Mouse (Mus musculus): Measurements from ENCODE around the gene Pde10a. TPM values are rescaled to one million over a fixed set of nuclear protein-coding genes. Genes with fewer than 3 reads are reported as not detected.

Gene Pde10a
- polyA plus RNA-seq, 1 experiment from 2014 or later = 0.88 TPM

- no peak overlapping the region for H3K4me3 ChIP-seq (ENCODE audit: low read length)
- H3K36me3 ChIP-seq (ENCODE audit: control insufficient read depth, insufficient read depth, low read length) = no peaks in the 10 kb centered on the region
- H3K4me1 ChIP-seq (replicated peaks; ENCODE audit: control insufficient read depth, insufficient read depth, low read length) = peaks cover 6% of the 10 kb centered on the region
- no peaks in the 10 kb centered on the region for H3K27me3 ChIP-seq (ENCODE audit: control insufficient read depth, insufficient read depth, low read depth, low read length)
- no peak overlapping the region for H3K4me2 ChIP-seq (ENCODE audit: low read depth, low read length)
- H3K27ac ChIP-seq (ENCODE audit: low read length) = no peak overlapping the region
- ATAC-seq (ENCODE audit: low read depth) = no peak
- H3K9ac ChIP-seq (ENCODE audit: low read length) = no peak overlapping the region
- no peaks in the 10 kb centered on the region for H3K9me3 ChIP-seq (ENCODE audit: control insufficient read depth, low read length)
- 81% methylated on average over 2 of the region's 2 CpGs for WGBS
These were observed 458.4 kb downstream of the Pde10a start for GRCm38 (mm10) chr17:8983576-8983975.

GRCm38 (mm10) chr17:8985714-8986113, 460.5 kb downstream of the Pde10a start:
- WGBS = 27% methylated on average over 5 of the region's 5 CpGs
- H3K27me3 ChIP-seq (ENCODE audit: control insufficient read depth, insufficient read depth, low read depth, low read length) = no peaks in the 10 kb centered on the region
- peak; percentile 46; the same call in 1 of the 2 replicates for ATAC-seq (ENCODE audit: low read depth)

GRCm38 (mm10) chr17:8986551-8986950, 461.4 kb downstream of the Pde10a start:
- no peak overlapping the region for H3K27ac ChIP-seq (ENCODE audit: low read length)
- ATAC-seq (ENCODE audit: low read depth) = no peak
- H3K27me3 ChIP-seq (ENCODE audit: control insufficient read depth, insufficient read depth, low read depth, low read length) = no peaks in the 10 kb centered on the region
- H3K9ac ChIP-seq (ENCODE audit: low read length) = no peak overlapping the region
- no peaks in the 10 kb centered on the region for H3K9me3 ChIP-seq (ENCODE audit: control insufficient read depth, low read length)
- no peak overlapping the region for H3K4me2 ChIP-seq (ENCODE audit: low read depth, low read length)
- no peaks in the 10 kb centered on the region for H3K36me3 ChIP-seq (ENCODE audit: control insufficient read depth, insufficient read depth, low read length)
- no peak overlapping the region for H3K4me3 ChIP-seq (ENCODE audit: low read length)
- H3K4me1 ChIP-seq (replicated peaks; ENCODE audit: control insufficient read depth, insufficient read depth, low read length) = peaks cover 9% of the 10 kb centered on the region
- 76% methylated on average over 2 of the region's 2 CpGs for WGBS

More at GRCm38 (mm10) chr17:8985714-8986113, 460.5 kb downstream of the Pde10a start:
- Histone ChIP-seq H3K9me3 (ENCODE audit: control insufficient read depth, low read length) (no peaks in the 10 kb centered on the region), H3K4me1 (replicated peaks; ENCODE audit: control insufficient read depth, insufficient read depth, low read length) (peaks cover 9% of the 10 kb centered on the region), H3K4me3 (ENCODE audit: low read length) (no peak overlapping the region), H3K36me3 (ENCODE audit: control insufficient read depth, insufficient read depth, low read length) (no peaks in the 10 kb centered on the region), H3K9ac (ENCODE audit: low read length) (no peak overlapping the region), H3K4me2 (ENCODE audit: low read depth, low read length) (no peak overlapping the region), H3K27ac (ENCODE audit: low read length) (no peak overlapping the region)

GRCm38 (mm10) chr17:8987369-8987768, 462.2 kb downstream of the Pde10a start:
- Histone ChIP-seq H3K27ac (ENCODE audit: low read length) (no peak overlapping the region), H3K4me2 (ENCODE audit: low read depth, low read length) (no peak overlapping the region), H3K36me3 (ENCODE audit: control insufficient read depth, insufficient read depth, low read length) (no peaks in the 10 kb centered on the region), H3K9me3 (ENCODE audit: control insufficient read depth, low read length) (no peaks in the 10 kb centered on the region), H3K4me1 (replicated peaks; ENCODE audit: control insufficient read depth, insufficient read depth, low read length) (peaks cover 9% of the 10 kb centered on the region), H3K27me3 (ENCODE audit: control insufficient read depth, insufficient read depth, low read depth, low read length) (no peaks in the 10 kb centered on the region), H3K4me3 (ENCODE audit: low read length) (no peak overlapping the region), H3K9ac (ENCODE audit: low read length) (no peak overlapping the region)
- ATAC-seq (ENCODE audit: low read depth) = no peak
- 73% methylated on average over 5 of the region's 5 CpGs for WGBS

- peak within 1 kb of the TSS; percentile 76 for H3K27ac ChIP-seq (ENCODE audit: low read length)
- peak within 1 kb of the TSS; percentile 30 for H3K9ac ChIP-seq (ENCODE audit: low read length)
- peaks cover 9% of the 10 kb centered on the region for H3K4me1 ChIP-seq (replicated peaks; ENCODE audit: control insufficient read depth, insufficient read depth, low read length)
- H3K27me3 ChIP-seq (ENCODE audit: control insufficient read depth, insufficient read depth, low read depth, low read length) = no peaks in the 10 kb centered on the region
- peak; percentile 75 for ATAC-seq (ENCODE audit: low read depth)
- 5% methylated on average over 13 of the region's 13 CpGs for WGBS
- H3K4me2 ChIP-seq (ENCODE audit: low read depth, low read length) = peak within 1 kb of the TSS; percentile 63
- no peaks in the 10 kb centered on the region for H3K9me3 ChIP-seq (ENCODE audit: control insufficient read depth, low read length)
- H3K36me3 ChIP-seq (ENCODE audit: control insufficient read depth, insufficient read depth, low read length) = no peaks in the 10 kb centered on the region
- peak within 1 kb of the TSS; percentile 46 for H3K4me3 ChIP-seq (ENCODE audit: low read length)
These were observed 463.1 kb downstream of the Pde10a start, which contains the start of gene 1700010I14Rik for GRCm38 (mm10) chr17:8988119-8988807. Gene 1700010I14Rik, plus strand, starts transcription at chr17:8988333.

GRCm38 (mm10) chr17:8991160-8991559, 466.0 kb downstream of the Pde10a start:
- Histone ChIP-seq H3K9me3 (ENCODE audit: control insufficient read depth, low read length) (no peaks in the 10 kb centered on the region), H3K4me3 (ENCODE audit: low read length) (no peak overlapping the region), H3K4me1 (replicated peaks; ENCODE audit: control insufficient read depth, insufficient read depth, low read length) (peaks cover 5% of the 10 kb centered on the region; the same call in 1 of the 2 replicates), H3K27me3 (ENCODE audit: control insufficient read depth, insufficient read depth, low read depth, low read length) (no peaks in the 10 kb centered on the region), H3K27ac (ENCODE audit: low read length) (no peak overlapping the region), H3K4me2 (ENCODE audit: low read depth, low read length) (no peak overlapping the region), H3K36me3 (ENCODE audit: control insufficient read depth, insufficient read depth, low read length) (peaks cover 3% of the 10 kb centered on the region; the same call in 1 of the 2 replicates), H3K9ac (ENCODE audit: low read length) (no peak overlapping the region)
- ATAC-seq (ENCODE audit: low read depth) = no peak
- 29% methylated on average over 8 of the region's 8 CpGs for WGBS

GRCm38 (mm10) chr17:8995344-8995743, 470.2 kb downstream of the Pde10a start:
- H3K4me3 ChIP-seq (ENCODE audit: low read length) = no peak overlapping the region
- H3K9me3 ChIP-seq (ENCODE audit: control insufficient read depth, low read length) = peaks cover 2% of the 10 kb centered on the region; the same call in 1 of the 2 replicates
- 68% methylated on average over 1 of the region's 1 CpGs for WGBS
- H3K4me2 ChIP-seq (ENCODE audit: low read depth, low read length) = no peak overlapping the region
- no peaks in the 10 kb centered on the region for H3K27me3 ChIP-seq (ENCODE audit: control insufficient read depth, insufficient read depth, low read depth, low read length)
- H3K36me3 ChIP-seq (ENCODE audit: control insufficient read depth, insufficient read depth, low read length) = peaks cover 3% of the 10 kb centered on the region; the same call in 1 of the 2 replicates
- no peaks in the 10 kb centered on the region for H3K4me1 ChIP-seq (replicated peaks; ENCODE audit: control insufficient read depth, insufficient read depth, low read length)
- no peak overlapping the region for H3K27ac ChIP-seq (ENCODE audit: low read length)
- ATAC-seq (ENCODE audit: low read depth) = no peak
- no peak overlapping the region for H3K9ac ChIP-seq (ENCODE audit: low read length)

GRCm38 (mm10) chr17:9002438-9002837, 477.3 kb downstream of the Pde10a start:
- 68% methylated on average over 4 of the region's 4 CpGs for WGBS
- H3K4me1 ChIP-seq (replicated peaks; ENCODE audit: control insufficient read depth, insufficient read depth, low read length) = no peaks in the 10 kb centered on the region
- no peak overlapping the region for H3K9ac ChIP-seq (ENCODE audit: low read length)
- no peaks in the 10 kb centered on the region for H3K27me3 ChIP-seq (ENCODE audit: control insufficient read depth, insufficient read depth, low read depth, low read length)
- no peak overlapping the region for H3K27ac ChIP-seq (ENCODE audit: low read length)
- peaks cover 3% of the 10 kb centered on the region; the same call in 1 of the 2 replicates for H3K9me3 ChIP-seq (ENCODE audit: control insufficient read depth, low read length)
- no peaks in the 10 kb centered on the region for H3K36me3 ChIP-seq (ENCODE audit: control insufficient read depth, insufficient read depth, low read length)
- no peak for ATAC-seq (ENCODE audit: low read depth)
- no peak overlapping the region for H3K4me3 ChIP-seq (ENCODE audit: low read length)
- no peak overlapping the region for H3K4me2 ChIP-seq (ENCODE audit: low read depth, low read length)

GRCm38 (mm10) chr17:9004516-9004915, 479.3 kb downstream of the Pde10a start:
- H3K4me1 ChIP-seq (replicated peaks; ENCODE audit: control insufficient read depth, insufficient read depth, low read length) = no peaks in the 10 kb centered on the region
- H3K4me3 ChIP-seq (ENCODE audit: low read length) = no peak overlapping the region
- H3K27me3 ChIP-seq (ENCODE audit: control insufficient read depth, insufficient read depth, low read depth, low read length) = no peaks in the 10 kb centered on the region
- H3K27ac ChIP-seq (ENCODE audit: low read length) = no peak overlapping the region
- no peak for ATAC-seq (ENCODE audit: low read depth)
- H3K9ac ChIP-seq (ENCODE audit: low read length) = no peak overlapping the region
- H3K4me2 ChIP-seq (ENCODE audit: low read depth, low read length) = no peak overlapping the region
- WGBS = 76% methylated on average over 4 of the region's 4 CpGs
- H3K9me3 ChIP-seq (ENCODE audit: control insufficient read depth, low read length) = peaks cover 3% of the 10 kb centered on the region; the same call in 1 of the 2 replicates
- no peaks in the 10 kb centered on the region for H3K36me3 ChIP-seq (ENCODE audit: control insufficient read depth, insufficient read depth, low read length)

All from lung, embryonic 16.5 days (tissue).